Mouse (Mus musculus) midbrain, embryonic 11.5 days (tissue): Measurements from ENCODE around the gene Gpr183. TPM values are rescaled to one million over a fixed set of nuclear protein-coding genes. Genes with fewer than 3 reads are reported as not detected.

Source experiments
- ATAC-seq: fragments of 200-750 bp; cut with Nextera tagmentation; 2 replicates; pipeline ENCODE4 v1.8.0; 2017; ENCODE audit warnings: moderate TSS enrichment, moderate library complexity; ENCODE audit not compliant: low FRiP score
- DNase-seq: peaks from one replicate; pipeline ENCODE4 v3.0.0; 2015; ENCODE audit warnings: low spot score; ENCODE audit errors: missing footprints
- H3K27ac ChIP-seq: fragments of 300-500 bp; sonication (generic); 2 replicates; pipeline ENCODE4 v1.5.1; 2014; ENCODE audit warnings: low read depth, low read length
- H3K27me3 ChIP-seq: fragments of 300-500 bp; sonication (generic); 2 replicates; pipeline ENCODE4 v1.6.1; 2014; ENCODE audit warnings: mild to moderate bottlenecking, low read length, moderate library complexity, mixed read lengths; ENCODE audit not compliant: control insufficient read depth, insufficient read depth
- H3K36me3 ChIP-seq: fragments of 300-500 bp; sonication (generic); 2 replicates; pipeline ENCODE4 v1.6.1; 2014; ENCODE audit warnings: mild to moderate bottlenecking, low read length, moderate library complexity, mixed read lengths; ENCODE audit not compliant: control insufficient read depth, insufficient read depth
- H3K4me1 ChIP-seq: fragments of 300-500 bp; sonication (generic); 2 replicates; pipeline ENCODE4 v1.6.1; 2014; ENCODE audit warnings: low read length; ENCODE audit not compliant: control insufficient read depth, insufficient read depth
- H3K4me2 ChIP-seq: fragments of 300-500 bp; sonication (generic); 2 replicates; pipeline ENCODE4 v1.6.1; 2014; ENCODE audit warnings: mild to moderate bottlenecking, moderate library complexity
- H3K4me3 ChIP-seq: fragments of 300-500 bp; sonication (generic); 2 replicates; pipeline ENCODE4 v1.5.1; 2014; ENCODE audit warnings: low read depth, low read length
- H3K9ac ChIP-seq: fragments of 300-500 bp; sonication (generic); 2 replicates; pipeline ENCODE4 v1.6.1; 2014; ENCODE audit warnings: low read length
- H3K9me3 ChIP-seq: fragments of 300-500 bp; sonication (generic); 2 replicates; pipeline ENCODE4 v1.6.1; 2016; ENCODE audit warnings: low read length; ENCODE audit not compliant: control insufficient read depth
- WGBS: fragments of 180-500 bp; shearing (Covaris S2); extraction: QIAGEN DNeasy Blood & Tissue Kit; methylation state at CpG from one replicate; pipeline ENCODE4 v1.1.7; 2014; 5-methylcytosine and 5-hydroxymethylcytosine counted together
- polyA plus RNA-seq: library from polyadenylated mRNA; unstranded; fragments of >200 nt; fragmentation: Nextera tagmentation; extraction: Ambion mirVana; gene quantifications from 2 replicates; pipeline ENCODE4 v1.2.1, GENCODE M21; 2014

Gene Gpr183
- polyA plus RNA-seq, 1 experiment from 2014 or later, result 1.6 TPM

- Histone ChIP-seq H3K4me1 (no peaks in the 10 kb centered on the region), H3K9me3 (peaks cover 4% of the 10 kb centered on the region; the same call in 1 of the 2 replicates), H3K27ac (no peak overlapping the region), H3K9ac (no peak overlapping the region), H3K36me3 (no peaks in the 10 kb centered on the region), H3K4me3 (no peak overlapping the region), H3K4me2 (no peak overlapping the region), H3K27me3 (no peaks in the 10 kb centered on the region)
- 76% methylated on average over 4 of the region's 4 CpGs for WGBS
- no peak for DNase-seq
- no peak for ATAC-seq
Observed at GRCm38 (mm10) chr14:121932180-121932579, 32.8 kb downstream of the Gpr183 start.

GRCm38 (mm10) chr14:121931594-121931993 is 33.4 kb downstream of the Gpr183 start:
- Histone ChIP-seq H3K9ac (no peak overlapping the region), H3K27ac (no peak overlapping the region), H3K36me3 (no peaks in the 10 kb centered on the region), H3K4me2 (no peak overlapping the region), H3K9me3 (peaks cover 4% of the 10 kb centered on the region; the same call in 1 of the 2 replicates), H3K4me3 (no peak overlapping the region), H3K4me1 (no peaks in the 10 kb centered on the region), H3K27me3 (no peaks in the 10 kb centered on the region)
- WGBS, result 89% methylated on average over 3 of the region's 3 CpGs
- no peak for DNase-seq
- ATAC-seq, result no peak

DNA sequence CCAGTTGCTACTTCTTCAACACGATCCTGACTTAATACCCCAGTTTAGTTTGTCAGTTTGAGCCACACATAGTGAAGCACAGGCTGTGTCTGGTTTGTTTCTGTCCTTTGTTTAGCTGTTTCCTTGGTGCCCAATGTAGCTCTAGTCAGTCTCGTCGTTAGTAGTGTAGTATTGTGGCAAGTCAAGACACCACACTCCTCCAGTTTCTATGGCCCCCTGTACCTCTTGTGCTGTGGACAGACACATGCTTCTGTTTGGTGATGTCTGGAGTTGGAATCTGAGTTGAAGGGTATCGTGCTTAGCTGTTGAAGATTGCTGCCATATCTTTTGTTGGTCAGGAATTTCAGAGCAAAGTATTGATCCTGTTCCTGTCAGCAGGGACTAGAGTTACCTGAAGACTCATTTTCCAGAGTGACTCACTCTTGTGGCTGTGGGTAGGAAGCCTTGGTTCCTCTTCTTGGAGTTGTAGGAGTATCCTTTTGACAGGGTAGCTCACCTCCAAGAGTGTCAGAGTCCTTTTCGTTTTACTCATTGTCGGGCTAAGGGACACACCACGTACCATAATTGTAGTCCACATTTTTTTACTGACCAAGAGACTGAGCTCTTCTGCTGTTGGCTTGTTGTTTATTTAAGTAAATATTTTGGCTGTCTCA is 34.1 kb downstream of the Gpr183 start:
- no peaks in the 10 kb centered on the region for H3K27me3 ChIP-seq
- H3K4me1 ChIP-seq, result no peaks in the 10 kb centered on the region
- H3K9ac ChIP-seq, result no peak overlapping the region
- WGBS, result 87% methylated on average over 7 of the region's 7 CpGs
- ATAC-seq, result no peak
- no peaks in the 10 kb centered on the region for H3K36me3 ChIP-seq
- no peak for DNase-seq
- H3K9me3 ChIP-seq, result peaks cover 4% of the 10 kb centered on the region; the same call in 1 of the 2 replicates
- H3K4me3 ChIP-seq, result no peak overlapping the region
- H3K27ac ChIP-seq, result no peak overlapping the region
- H3K4me2 ChIP-seq, result no peak overlapping the region

GRCm38 (mm10) chr14:121929243-121929951 is 35.6 kb downstream of the Gpr183 start:
- ATAC-seq, result no peak
- no peaks in the 10 kb centered on the region for H3K9me3 ChIP-seq
- DNase-seq, result peak; percentile 10
- WGBS, result 90% methylated on average over 12 of the region's 12 CpGs
- no peaks in the 10 kb centered on the region for H3K27me3 ChIP-seq
- no peaks in the 10 kb centered on the region for H3K36me3 ChIP-seq
- no peaks in the 10 kb centered on the region for H3K4me1 ChIP-seq
- H3K27ac ChIP-seq, result no peak overlapping the region
- no peak overlapping the region for H3K4me3 ChIP-seq
- H3K4me2 ChIP-seq, result no peak overlapping the region
- no peak overlapping the region for H3K9ac ChIP-seq

DNA sequence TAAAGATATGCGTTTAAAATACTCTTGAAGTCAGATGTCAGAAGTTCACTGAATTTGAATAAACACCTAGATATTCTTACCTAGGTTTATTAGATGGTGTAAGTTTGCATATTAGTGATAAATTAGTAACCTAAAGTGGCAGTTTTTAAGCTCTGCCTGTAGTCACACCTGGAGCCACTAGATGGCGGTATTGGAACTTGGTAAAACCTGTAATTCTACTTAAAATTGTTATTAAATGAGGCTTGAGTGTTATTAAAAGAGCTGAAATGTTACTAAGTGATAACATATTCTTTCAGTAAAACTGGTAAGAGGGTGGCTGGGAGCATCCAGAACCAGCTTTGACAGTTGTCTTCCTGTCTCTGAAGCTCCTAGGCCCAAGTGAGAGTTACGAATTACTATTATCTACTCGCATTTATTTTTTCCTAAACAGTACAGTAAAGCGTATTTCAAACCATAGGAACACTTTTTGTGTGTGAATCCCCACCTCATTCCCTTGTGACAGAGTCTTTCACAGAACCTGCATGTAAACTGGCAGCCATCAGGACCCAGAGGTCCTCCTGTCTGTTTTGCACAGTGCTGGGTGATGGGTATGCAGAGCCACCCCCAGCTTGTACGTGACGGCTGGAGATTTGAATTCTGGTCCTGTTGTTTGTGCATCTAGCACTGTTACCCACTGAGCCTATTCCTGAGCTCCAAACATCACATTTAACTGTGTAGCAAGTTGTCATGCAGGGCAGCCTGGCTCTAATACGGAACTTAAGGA is 36.4 kb downstream of the Gpr183 start:
- H3K9ac ChIP-seq, result no peak overlapping the region
- ATAC-seq (no peak), DNase-seq (peak; percentile 92)
- H3K4me2 ChIP-seq, result no peak overlapping the region
- no peaks in the 10 kb centered on the region for H3K4me1 ChIP-seq
- 69% methylated on average over 8 of the region's 8 CpGs for WGBS
- H3K27ac ChIP-seq, result no peak overlapping the region
- no peaks in the 10 kb centered on the region for H3K27me3 ChIP-seq
- no peaks in the 10 kb centered on the region for H3K36me3 ChIP-seq
- no peak overlapping the region for H3K4me3 ChIP-seq
- H3K9me3 ChIP-seq, result no peaks in the 10 kb centered on the region

GRCm38 (mm10) chr14:121927451-121927850 is 37.5 kb downstream of the Gpr183 start:
- Histone ChIP-seq H3K4me1 (no peaks in the 10 kb centered on the region), H3K4me2 (no peak overlapping the region), H3K4me3 (no peak overlapping the region), H3K36me3 (no peaks in the 10 kb centered on the region), H3K9me3 (no peaks in the 10 kb centered on the region), H3K27me3 (no peaks in the 10 kb centered on the region), H3K27ac (no peak overlapping the region), H3K9ac (no peak overlapping the region)
- no peak for DNase-seq
- 94% methylated on average over 8 of the region's 8 CpGs for WGBS
- no peak for ATAC-seq

GRCm38 (mm10) chr14:121926901-121927300 is 38.1 kb downstream of the Gpr183 start:
- H3K27ac ChIP-seq, result no peak overlapping the region
- H3K36me3 ChIP-seq, result no peaks in the 10 kb centered on the region
- no peak for ATAC-seq
- no peak overlapping the region for H3K4me3 ChIP-seq
- DNase-seq, result no peak
- H3K4me1 ChIP-seq, result no peaks in the 10 kb centered on the region
- WGBS, result 82% methylated on average over 6 of the region's 6 CpGs
- no peak overlapping the region for H3K4me2 ChIP-seq
- no peaks in the 10 kb centered on the region for H3K27me3 ChIP-seq
- no peaks in the 10 kb centered on the region for H3K9me3 ChIP-seq
- H3K9ac ChIP-seq, result no peak overlapping the region

DNA sequence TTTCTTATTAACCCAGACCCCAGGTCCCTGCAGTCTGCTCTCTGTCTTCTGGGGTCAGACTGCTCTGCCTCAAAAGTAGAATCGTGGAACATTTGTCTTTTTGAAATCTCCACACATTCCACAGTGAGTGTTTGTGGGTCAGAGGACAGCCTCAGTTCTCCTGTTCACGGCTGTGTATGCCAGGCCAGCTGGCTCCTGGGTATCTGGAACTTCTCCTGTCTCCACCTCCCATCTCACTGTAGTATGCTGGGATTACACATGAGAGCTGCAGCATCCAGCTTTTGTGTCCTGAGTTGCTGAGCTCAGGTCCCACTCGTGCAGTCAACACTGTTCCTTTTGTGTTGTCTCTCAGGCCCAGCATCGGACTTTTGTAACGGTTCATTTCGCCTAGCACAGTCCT is 40.1 kb downstream of the Gpr183 start:
- ATAC-seq (no peak), DNase-seq (no peak)
- no peaks in the 10 kb centered on the region for H3K27me3 ChIP-seq
- H3K36me3 ChIP-seq, result no peaks in the 10 kb centered on the region
- no peaks in the 10 kb centered on the region for H3K4me1 ChIP-seq
- no peak overlapping the region for H3K27ac ChIP-seq
- 91% methylated on average over 6 of the region's 6 CpGs for WGBS
- H3K9me3 ChIP-seq, result no peaks in the 10 kb centered on the region
- H3K4me3 ChIP-seq, result no peak overlapping the region
- 0 out of 2 replicates have a peak overlapping the region, but pooled peaks have one; percentile 9 for H3K9ac ChIP-seq
- H3K4me2 ChIP-seq, result no peak overlapping the region

GRCm38 (mm10) chr14:121922731-121923130 is 42.3 kb downstream of the Gpr183 start:
- no peaks in the 10 kb centered on the region for H3K36me3 ChIP-seq
- H3K9me3 ChIP-seq, result no peaks in the 10 kb centered on the region
- H3K9ac ChIP-seq, result no peak overlapping the region
- no peaks in the 10 kb centered on the region for H3K4me1 ChIP-seq
- H3K27ac ChIP-seq, result no peak overlapping the region
- no peak overlapping the region for H3K4me2 ChIP-seq
- no peak for DNase-seq
- ATAC-seq, result no peak
- WGBS, result 90% methylated on average over 4 of the region's 4 CpGs
- H3K4me3 ChIP-seq, result no peak overlapping the region
- no peaks in the 10 kb centered on the region for H3K27me3 ChIP-seq
